Mouse (Mus musculus) heart, embryonic 14.5 days (tissue): ENCODE measurements at regions not wholly inside any gene's neighbourhood (a gene's known extent, or its start where the extent isn't known, plus 50 kb on each side); places are given as distances from the start of the nearest gene placed in this dataset.

Experiments
- ATAC-seq: fragments of 200-750 bp; cut with Nextera tagmentation; 2 replicates; pipeline ENCODE4 v1.8.0; 2017; ENCODE audit warnings: low read depth, moderate TSS enrichment; ENCODE audit not compliant: insufficient number of reproducible peaks, insufficient read depth, low FRiP score
- H3K27ac ChIP-seq, 2 experiments: fragments of 200-500 bp in 1 of 2; fragments of 300-500 bp in 1 of 2; sonication (generic) in 1 of 2; replicated peaks in 1 of 2; 2 replicates each; pipeline ENCODE4 v1.5.1; 2012 to 2014; ENCODE audit warnings: low read depth in 2 of 2, low read length in 2 of 2, control low read depth in 1 of 2, mild to moderate bottlenecking in 1 of 2, mixed read lengths in 1 of 2; ENCODE audit not compliant: control insufficient read depth in 1 of 2, insufficient read depth in 1 of 2
- H3K27me3 ChIP-seq: fragments of 300-500 bp; sonication (generic); 2 replicates; pipeline ENCODE4 v1.6.1; 2014; ENCODE audit warnings: mild to moderate bottlenecking, low read length, control low read depth; ENCODE audit not compliant: control insufficient read depth, insufficient read depth
- H3K36me3 ChIP-seq: fragments of 300-500 bp; sonication (generic); 2 replicates; pipeline ENCODE4 v1.6.1; 2014; ENCODE audit warnings: mild to moderate bottlenecking, control low read depth, low read length, mixed read lengths; ENCODE audit not compliant: control insufficient read depth, insufficient read depth
- H3K4me1 ChIP-seq, 2 experiments: fragments of 200-500 bp in 1 of 2; fragments of 300-500 bp in 1 of 2; sonication (generic) in 1 of 2; 2 replicates each; pipeline ENCODE4 v1.6.1; 2012 to 2014; ENCODE audit warnings: low read length in 2 of 2, control low read depth in 1 of 2, mixed read lengths in 1 of 2; ENCODE audit not compliant: control insufficient read depth in 2 of 2, insufficient read depth in 2 of 2
- H3K4me2 ChIP-seq: fragments of 300-500 bp; sonication (generic); 2 replicates; pipeline ENCODE4 v1.6.1; 2014; ENCODE audit warnings: mild to moderate bottlenecking, low read length
- H3K4me3 ChIP-seq, 2 experiments: fragments of 200-500 bp in 1 of 2; fragments of 300-500 bp in 1 of 2; sonication (generic) in 1 of 2; 2 replicates each; pipeline ENCODE4 v1.5.1; 2012 to 2014; ENCODE audit warnings: low read length in 2 of 2, mild to moderate bottlenecking in 2 of 2, control low read depth in 1 of 2, low read depth in 1 of 2, moderate library complexity in 1 of 2; ENCODE audit not compliant: control insufficient read depth in 1 of 2, insufficient read depth in 1 of 2
- H3K9ac ChIP-seq: fragments of 300-500 bp; sonication (generic); 2 replicates; pipeline ENCODE4 v1.6.1; 2014; ENCODE audit warnings: mild to moderate bottlenecking, low read length
- H3K9me3 ChIP-seq: fragments of 300-500 bp; sonication (generic); 2 replicates; pipeline ENCODE4 v1.6.1; 2016; ENCODE audit warnings: low read length, control low read depth; ENCODE audit not compliant: control insufficient read depth
- WGBS: fragments of 180-500 bp; shearing (Covaris S2); extraction: QIAGEN DNeasy Blood & Tissue Kit; methylation state at CpG from one replicate; pipeline ENCODE4 v1.1.7; 2014; 5-methylcytosine and 5-hydroxymethylcytosine counted together

GRCm38 (mm10) chr8:115411756-115412155 is 295.8 kb downstream of the Maf start:
- WGBS = 69% methylated on average over 5 of the region's 5 CpGs

GRCm38 (mm10) chr8:115411061-115411460 is 296.5 kb downstream of the Maf start:
- H3K27ac ChIP-seq = no peak overlapping the region
- no peak overlapping the region for H3K4me3 ChIP-seq
- H3K4me1 ChIP-seq = 0 out of 4 replicates have a peak, but pooled peaks cover 0 to 2% of the 10 kb centered on the region in 2 experiments
- no peaks in the 10 kb centered on the region for H3K27me3 ChIP-seq
- no peaks in the 10 kb centered on the region for H3K9me3 ChIP-seq
- H3K9ac ChIP-seq = no peak overlapping the region
- no peak overlapping the region for H3K4me2 ChIP-seq
- WGBS = 97% methylated on average over 4 of the region's 4 CpGs
- H3K36me3 ChIP-seq = no peaks in the 10 kb centered on the region
- ATAC-seq = no peak

More at GRCm38 (mm10) chr8:115411756-115412155, 295.8 kb downstream of the Maf start:
- Histone ChIP-seq H3K4me2 (no peak overlapping the region), H3K27me3 (no peaks in the 10 kb centered on the region), H3K27ac (no peak overlapping the region), H3K9me3 (no peaks in the 10 kb centered on the region), H3K36me3 (no peaks in the 10 kb centered on the region), H3K4me3 (no peak overlapping the region), H3K9ac (no peak overlapping the region), H3K4me1 (0 out of 4 replicates have a peak, but pooled peaks cover 0 to 2% of the 10 kb centered on the region in 2 experiments)
- no peak for ATAC-seq

- 0 out of 4 replicates have a peak, but pooled peaks cover 0 to 2% of the 10 kb centered on the region in 2 experiments for H3K4me1 ChIP-seq
- H3K4me2 ChIP-seq = no peak overlapping the region
- H3K9me3 ChIP-seq = no peaks in the 10 kb centered on the region
- H3K27ac ChIP-seq = no peak overlapping the region
- H3K4me3 ChIP-seq = no peak overlapping the region
- no peak overlapping the region for H3K9ac ChIP-seq
- 94% methylated on average over 3 of the region's 3 CpGs for WGBS
- no peak for ATAC-seq
- no peaks in the 10 kb centered on the region for H3K36me3 ChIP-seq
- H3K27me3 ChIP-seq = no peaks in the 10 kb centered on the region
Observed at GRCm38 (mm10) chr8:115410191-115410590, 297.4 kb downstream of the Maf start.

DNA sequence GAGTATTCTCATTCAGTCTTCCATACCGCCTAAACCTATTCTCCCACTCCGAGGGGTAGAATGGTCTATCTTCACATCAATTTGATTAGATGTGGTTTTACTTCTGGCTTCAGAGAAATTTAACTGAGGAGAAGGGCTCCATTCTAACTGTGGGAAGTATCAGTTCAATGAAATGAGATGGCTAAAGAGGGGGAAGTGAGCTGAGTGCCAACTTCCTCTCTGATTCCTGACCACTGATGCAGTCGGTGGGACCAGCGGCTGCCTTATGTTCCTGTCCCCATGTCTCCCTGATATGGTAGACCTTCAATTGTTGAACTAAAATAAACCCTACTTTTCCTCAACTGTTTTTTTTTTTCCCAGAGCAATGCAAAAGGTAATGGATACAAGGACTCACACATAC is 300.1 kb downstream of the Maf start:
- no peak for ATAC-seq
- Histone ChIP-seq H3K27me3 (no peaks in the 10 kb centered on the region), H3K4me2 (no peak overlapping the region), H3K36me3 (no peaks in the 10 kb centered on the region), H3K4me1 (no peaks in the 10 kb centered on the region), H3K4me3 (no peak overlapping the region), H3K27ac (no peak overlapping the region), H3K9me3 (no peaks in the 10 kb centered on the region), H3K9ac (no peak overlapping the region)
- WGBS = 87% methylated on average over 4 of the region's 4 CpGs

GRCm38 (mm10) chr8:115403601-115404000 is 304.0 kb downstream of the Maf start:
- Histone ChIP-seq H3K4me2 (no peak overlapping the region), H3K4me3 (no peak overlapping the region), H3K27ac (no peak overlapping the region), H3K36me3 (no peaks in the 10 kb centered on the region), H3K9ac (no peak overlapping the region), H3K27me3 (no peaks in the 10 kb centered on the region), H3K4me1 (no peaks in the 10 kb centered on the region), H3K9me3 (no peaks in the 10 kb centered on the region)
- ATAC-seq = no peak
- WGBS = 66% methylated on average over 4 of the region's 4 CpGs

GRCm38 (mm10) chr8:115402471-115403197 is 305.0 kb downstream of the Maf start:
- Histone ChIP-seq H3K27ac (no peak overlapping the region), H3K4me2 (no peak overlapping the region), H3K4me3 (no peak overlapping the region), H3K36me3 (no peaks in the 10 kb centered on the region), H3K4me1 (no peaks in the 10 kb centered on the region), H3K27me3 (no peaks in the 10 kb centered on the region), H3K9ac (no peak overlapping the region), H3K9me3 (no peaks in the 10 kb centered on the region)
- ATAC-seq = no peak; the same call in 1 of the 2 replicates
- WGBS = 59% methylated on average over 10 of the region's 10 CpGs
